Mouse (Mus musculus): ENCODE measurements around the gene Tmem268. TPM values are rescaled to one million over a fixed set of nuclear protein-coding genes. Genes with fewer than 3 reads are reported as not detected.

Tmem268 gene
- polyA plus RNA-seq, 1 experiment from 2014 or later, result 6.6 TPM

GRCm38 (mm10) chr4:63604945-63605344, 46.4 kb downstream of the Tmem268 start, which contains the start of gene Gm11213:
Gene Gm11213 (minus strand): TSS chr4:63605261.
- Histone ChIP-seq H3K27ac (ENCODE audit: low read length) (no peak within 1 kb of the TSS), H3K9ac (ENCODE audit: low read length) (no peak within 1 kb of the TSS), H3K9me3 (replicated peaks; ENCODE audit: control insufficient read depth, low read length) (no peaks in the 10 kb centered on the region), H3K4me1 (ENCODE audit: control insufficient read depth, insufficient read depth, low read length) (no peaks in the 10 kb centered on the region), H3K36me3 (ENCODE audit: control insufficient read depth, insufficient read depth, low read length) (no peaks in the 10 kb centered on the region), H3K27me3 (ENCODE audit: control insufficient read depth, insufficient read depth, low read length) (no peaks in the 10 kb centered on the region), H3K4me2 (ENCODE audit: low read depth, low read length) (no peak within 1 kb of the TSS), H3K4me3 (replicated peaks; ENCODE audit: low read length) (no peak within 1 kb of the TSS)
- whole genome bisulfite sequencing, result 76% methylated on average over 3 of the region's 3 CpGs
- no peak for ATAC-seq (ENCODE audit: insufficient read depth, low FRiP score)

- H3K9ac ChIP-seq (ENCODE audit: low read length), result no peak overlapping the region
- no peak overlapping the region for H3K4me3 ChIP-seq (replicated peaks; ENCODE audit: low read length)
- 86% methylated on average over 3 of the region's 3 CpGs for WGBS
- no peak for ATAC-seq (ENCODE audit: insufficient read depth, low FRiP score)
- no peaks in the 10 kb centered on the region for H3K4me1 ChIP-seq (ENCODE audit: control insufficient read depth, insufficient read depth, low read length)
- H3K36me3 ChIP-seq (ENCODE audit: control insufficient read depth, insufficient read depth, low read length), result no peaks in the 10 kb centered on the region
- H3K27me3 ChIP-seq (ENCODE audit: control insufficient read depth, insufficient read depth, low read length), result no peaks in the 10 kb centered on the region
- H3K9me3 ChIP-seq (replicated peaks; ENCODE audit: control insufficient read depth, low read length), result no peaks in the 10 kb centered on the region
- H3K27ac ChIP-seq (ENCODE audit: low read length), result no peak overlapping the region
- no peak overlapping the region for H3K4me2 ChIP-seq (ENCODE audit: low read depth, low read length)
Measured at GRCm38 (mm10) chr4:63605545-63605944, 47.0 kb downstream of the Tmem268 start.

DNA sequence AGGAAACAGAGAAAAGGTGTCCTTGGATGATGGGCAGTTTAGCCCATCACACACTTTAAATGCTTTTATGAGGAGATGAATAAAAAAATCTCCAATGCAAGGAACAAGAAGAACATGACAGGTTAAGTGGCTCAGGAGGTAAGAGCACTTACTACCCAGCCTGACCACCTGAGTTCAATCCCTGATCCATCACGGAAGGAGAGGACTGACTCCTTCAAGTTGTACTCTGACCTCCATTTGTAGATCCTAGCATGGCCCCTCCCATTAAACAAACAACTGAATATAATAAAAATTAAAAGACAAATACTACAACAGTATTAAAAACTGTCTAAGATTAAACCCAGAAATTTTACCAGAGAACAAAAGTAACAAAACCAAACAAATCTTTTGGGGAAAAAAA, 47.4 kb downstream of the Tmem268 start:
- no peak for ATAC-seq (ENCODE audit: insufficient read depth, low FRiP score)
- Histone ChIP-seq H3K9ac (ENCODE audit: low read length) (no peak overlapping the region), H3K36me3 (ENCODE audit: control insufficient read depth, insufficient read depth, low read length) (no peaks in the 10 kb centered on the region), H3K4me1 (ENCODE audit: control insufficient read depth, insufficient read depth, low read length) (no peaks in the 10 kb centered on the region), H3K27me3 (ENCODE audit: control insufficient read depth, insufficient read depth, low read length) (no peaks in the 10 kb centered on the region), H3K4me3 (replicated peaks; ENCODE audit: low read length) (no peak overlapping the region), H3K9me3 (replicated peaks; ENCODE audit: control insufficient read depth, low read length) (no peaks in the 10 kb centered on the region), H3K27ac (ENCODE audit: low read length) (no peak overlapping the region), H3K4me2 (ENCODE audit: low read depth, low read length) (no peak overlapping the region)
- WGBS, result 48% methylated on average over 1 of the region's 1 CpGs

DNA sequence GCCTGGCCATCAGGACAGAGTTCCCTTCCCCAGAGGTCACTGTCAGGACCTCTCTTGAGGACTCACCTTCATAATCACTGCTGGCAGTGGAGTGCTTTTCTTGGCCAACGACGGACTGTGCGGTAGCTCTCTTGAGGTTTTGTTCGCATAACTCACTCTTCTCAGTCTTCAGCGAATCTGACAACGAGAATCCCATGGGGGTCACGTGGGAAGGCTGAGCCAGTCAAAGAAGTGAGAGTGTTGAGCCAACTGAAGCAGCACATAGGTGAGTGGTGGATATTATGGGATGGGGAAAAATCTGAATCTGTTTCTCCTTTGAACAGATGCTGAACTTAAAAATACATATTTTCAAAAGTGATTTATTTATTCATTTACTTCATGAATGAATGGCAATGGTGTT, 49.8 kb downstream of the Tmem268 start:
- no peak overlapping the region for H3K4me2 ChIP-seq (ENCODE audit: low read depth, low read length)
- no peaks in the 10 kb centered on the region for H3K9me3 ChIP-seq (replicated peaks; ENCODE audit: control insufficient read depth, low read length)
- H3K27me3 ChIP-seq (ENCODE audit: control insufficient read depth, insufficient read depth, low read length), result no peaks in the 10 kb centered on the region
- no peak overlapping the region for H3K4me3 ChIP-seq (replicated peaks; ENCODE audit: low read length)
- no peak for ATAC-seq (ENCODE audit: insufficient read depth, low FRiP score)
- WGBS, result 83% methylated on average over 7 of the region's 7 CpGs
- no peaks in the 10 kb centered on the region for H3K4me1 ChIP-seq (ENCODE audit: control insufficient read depth, insufficient read depth, low read length)
- H3K9ac ChIP-seq (ENCODE audit: low read length), result no peak overlapping the region
- no peaks in the 10 kb centered on the region for H3K36me3 ChIP-seq (ENCODE audit: control insufficient read depth, insufficient read depth, low read length)
- H3K27ac ChIP-seq (ENCODE audit: low read length), result no peak overlapping the region

DNA sequence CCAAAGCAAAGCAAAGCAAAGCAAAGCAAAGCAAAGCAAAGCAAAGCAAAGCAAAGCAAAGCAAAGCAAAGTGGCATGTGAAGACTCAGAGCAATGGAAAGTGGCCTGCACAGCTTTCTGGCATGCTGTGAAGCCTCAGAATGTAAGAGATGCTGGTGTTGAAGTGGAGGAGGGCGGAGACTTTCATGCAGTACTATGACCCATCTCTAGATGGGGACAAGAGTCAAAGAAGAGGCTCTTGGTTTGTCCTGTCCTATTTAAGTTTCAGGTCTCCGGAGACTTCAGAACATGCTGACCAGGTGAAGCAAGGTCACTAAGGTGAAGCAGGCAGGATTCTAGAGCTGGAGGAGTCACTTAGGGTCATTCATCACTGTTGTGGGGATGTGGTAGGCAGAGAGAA, 63.3 kb downstream of the Tmem268 start:
- WGBS, result 71% methylated on average over 2 of the region's 2 CpGs
- Histone ChIP-seq H3K4me3 (replicated peaks; ENCODE audit: low read length) (no peak overlapping the region), H3K27me3 (ENCODE audit: control insufficient read depth, insufficient read depth, low read length) (no peaks in the 10 kb centered on the region), H3K4me1 (ENCODE audit: control insufficient read depth, insufficient read depth, low read length) (no peaks in the 10 kb centered on the region), H3K9me3 (replicated peaks; ENCODE audit: control insufficient read depth, low read length) (no peaks in the 10 kb centered on the region), H3K36me3 (ENCODE audit: control insufficient read depth, insufficient read depth, low read length) (no peaks in the 10 kb centered on the region), H3K9ac (ENCODE audit: low read length) (no peak overlapping the region), H3K27ac (ENCODE audit: low read length) (no peak overlapping the region), H3K4me2 (ENCODE audit: low read depth, low read length) (no peak overlapping the region)
- no peak for ATAC-seq (ENCODE audit: insufficient read depth, low FRiP score)

DNA sequence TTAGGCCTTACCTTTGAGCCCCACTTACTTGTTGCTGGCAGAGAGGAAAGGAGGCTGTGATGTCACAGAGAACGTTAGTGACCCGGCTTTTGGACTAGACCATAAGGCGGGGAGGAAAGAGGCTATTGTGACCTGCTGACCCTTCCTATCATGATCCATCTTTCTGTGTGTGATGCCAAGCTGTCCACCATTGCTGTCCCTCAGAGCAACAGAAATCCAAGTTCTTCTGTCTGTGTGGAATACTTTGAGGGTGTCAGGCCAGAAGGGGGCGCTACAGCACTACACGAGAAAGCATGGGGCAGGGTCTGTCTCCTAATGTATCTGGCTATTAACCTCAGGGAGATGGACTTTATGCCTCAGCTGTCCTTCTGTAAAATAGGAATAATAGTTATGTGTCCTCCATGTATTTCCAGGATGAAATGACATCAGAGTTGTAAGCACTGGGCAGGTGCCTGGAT, 63.8 kb downstream of the Tmem268 start, which contains the start of gene Tex48:
Gene Tex48, minus strand, starts transcription at position 51 of the 458 bp plus-strand sequence.
- H3K27me3 ChIP-seq (ENCODE audit: control insufficient read depth, insufficient read depth, low read length), result no peaks in the 10 kb centered on the region
- no peak within 1 kb of the TSS for H3K9ac ChIP-seq (ENCODE audit: low read length)
- H3K4me1 ChIP-seq (ENCODE audit: control insufficient read depth, insufficient read depth, low read length), result no peaks in the 10 kb centered on the region
- no peak within 1 kb of the TSS for H3K4me2 ChIP-seq (ENCODE audit: low read depth, low read length)
- no peaks in the 10 kb centered on the region for H3K9me3 ChIP-seq (replicated peaks; ENCODE audit: control insufficient read depth, low read length)
- 54% methylated on average over 5 of the region's 5 CpGs for WGBS
- no peaks in the 10 kb centered on the region for H3K36me3 ChIP-seq (ENCODE audit: control insufficient read depth, insufficient read depth, low read length)
- H3K4me3 ChIP-seq (replicated peaks; ENCODE audit: low read length), result no peak within 1 kb of the TSS
- ATAC-seq (ENCODE audit: insufficient read depth, low FRiP score), result no peak
- H3K27ac ChIP-seq (ENCODE audit: low read length), result no peak within 1 kb of the TSS

GRCm38 (mm10) chr4:63625563-63626080, 67.0 kb downstream of the Tmem268 start:
- ATAC-seq (ENCODE audit: insufficient read depth, low FRiP score), result 0 out of 2 replicates have a peak, but pooled peaks have one; percentile 21
- WGBS, result 45% methylated on average over 3 of the region's 3 CpGs
- H3K27me3 ChIP-seq (ENCODE audit: control insufficient read depth, insufficient read depth, low read length), result no peaks in the 10 kb centered on the region
- H3K4me2 ChIP-seq (ENCODE audit: low read depth, low read length), result no peak overlapping the region
- H3K4me1 ChIP-seq (ENCODE audit: control insufficient read depth, insufficient read depth, low read length), result no peaks in the 10 kb centered on the region
- no peaks in the 10 kb centered on the region for H3K36me3 ChIP-seq (ENCODE audit: control insufficient read depth, insufficient read depth, low read length)
- no peak overlapping the region for H3K9ac ChIP-seq (ENCODE audit: low read length)
- no peak overlapping the region for H3K4me3 ChIP-seq (replicated peaks; ENCODE audit: low read length)
- H3K27ac ChIP-seq (ENCODE audit: low read length), result no peak overlapping the region
- H3K9me3 ChIP-seq (replicated peaks; ENCODE audit: control insufficient read depth, low read length), result no peaks in the 10 kb centered on the region

GRCm38 (mm10) chr4:63627111-63627510, 68.5 kb downstream of the Tmem268 start:
- 76% methylated on average over 8 of the region's 8 CpGs for WGBS
- no peak overlapping the region for H3K4me2 ChIP-seq (ENCODE audit: low read depth, low read length)
- H3K4me1 ChIP-seq (ENCODE audit: control insufficient read depth, insufficient read depth, low read length), result no peaks in the 10 kb centered on the region

GRCm38 (mm10) chr4:63633181-63633580, 74.6 kb downstream of the Tmem268 start:
- no peak overlapping the region for H3K27ac ChIP-seq (ENCODE audit: low read length)
- no peaks in the 10 kb centered on the region for H3K36me3 ChIP-seq (ENCODE audit: control insufficient read depth, insufficient read depth, low read length)
- H3K4me3 ChIP-seq (replicated peaks; ENCODE audit: low read length), result no peak overlapping the region
- no peaks in the 10 kb centered on the region for H3K27me3 ChIP-seq (ENCODE audit: control insufficient read depth, insufficient read depth, low read length)
- no peak overlapping the region for H3K9ac ChIP-seq (ENCODE audit: low read length)
- H3K9me3 ChIP-seq (replicated peaks; ENCODE audit: control insufficient read depth, low read length), result no peaks in the 10 kb centered on the region
- no peaks in the 10 kb centered on the region for H3K4me1 ChIP-seq (ENCODE audit: control insufficient read depth, insufficient read depth, low read length)
- WGBS, result 85% methylated on average over 2 of the region's 2 CpGs
- no peak for ATAC-seq (ENCODE audit: insufficient read depth, low FRiP score)
- H3K4me2 ChIP-seq (ENCODE audit: low read depth, low read length), result no peak overlapping the region

More at GRCm38 (mm10) chr4:63627111-63627510, 68.5 kb downstream of the Tmem268 start:
- no peak for ATAC-seq (ENCODE audit: insufficient read depth, low FRiP score)
- Histone ChIP-seq H3K9ac (ENCODE audit: low read length) (no peak overlapping the region), H3K36me3 (ENCODE audit: control insufficient read depth, insufficient read depth, low read length) (no peaks in the 10 kb centered on the region), H3K4me3 (replicated peaks; ENCODE audit: low read length) (no peak overlapping the region), H3K27ac (ENCODE audit: low read length) (no peak overlapping the region), H3K9me3 (replicated peaks; ENCODE audit: control insufficient read depth, low read length) (no peaks in the 10 kb centered on the region), H3K27me3 (ENCODE audit: control insufficient read depth, insufficient read depth, low read length) (no peaks in the 10 kb centered on the region)

Data from stomach, embryonic 16.5 days (tissue).